Mouse (Mus musculus) layer of hippocampus, postnatal 25 days (tissue): ENCODE measurements around the gene Pde4c. TPM values are rescaled to one million over a fixed set of nuclear protein-coding genes. Genes with fewer than 3 reads are reported as not detected.

Source experiments
- DNase-seq, 2 experiments: peaks; one replicate each; pipeline ENCODE4 v3.0.0; 2022; ENCODE audit warnings: mixed read lengths in 2 of 2, low spot score in 1 of 2; ENCODE audit errors: extremely low spot score in 1 of 2
- total RNA-seq, 2 experiments: library from RNA; stranded (reverse); gene quantifications; 2 replicates each; pipeline ENCODE4 v1.2.3; 2021

Gene Pde4c
- total RNA-seq, 2 experiments from 2014 or later = 0.89 to 1.2 TPM

- DNase-seq = peak in 1 of 2 experiments; percentile 67
These were observed 5.2 kb upstream of the Pde4c start, which contains the start of gene Gm3336 for GRCm38 (mm10) chr8:70718297-70718696. Gm3336 (plus strand) TSS chr8:70718543.

GRCm38 (mm10) chr8:70719796-70720270, 3.7 kb upstream of the Pde4c start:
- DNase-seq = no peak

GRCm38 (mm10) chr8:70720739-70721138, 2.8 kb upstream of the Pde4c start:
- DNase-seq = peak; percentile 76 to 96

- no peak for DNase-seq
These were observed 1.9 kb upstream of the Pde4c start for GRCm38 (mm10) chr8:70721601-70722000.

- no peak for DNase-seq
These were observed 696 bp downstream of the Pde4c start for GRCm38 (mm10) chr8:70724216-70724615.

- DNase-seq = no peak
These were observed 2.4 kb downstream of the Pde4c start for GRCm38 (mm10) chr8:70725792-70726447.

GRCm38 (mm10) chr8:70726721-70727120, 3.2 kb downstream of the Pde4c start:
- DNase-seq = no peak

GRCm38 (mm10) chr8:70729808-70730475, 6.4 kb downstream of the Pde4c start:
- no peak for DNase-seq

GRCm38 (mm10) chr8:70730956-70731355, 7.4 kb downstream of the Pde4c start:
- DNase-seq = no peak

- no peak for DNase-seq
These were observed 14.2 kb downstream of the Pde4c start for GRCm38 (mm10) chr8:70737705-70738104.

GRCm38 (mm10) chr8:70738211-70738610, 14.7 kb downstream of the Pde4c start:
- DNase-seq = no peak

- DNase-seq = no peak
These were observed 18.1 kb downstream of the Pde4c start for GRCm38 (mm10) chr8:70741661-70742060.

GRCm38 (mm10) chr8:70742176-70742575, 18.7 kb downstream of the Pde4c start:
- DNase-seq = no peak

- DNase-seq = no peak
These were observed 19.6 kb downstream of the Pde4c start for GRCm38 (mm10) chr8:70742981-70743655.

- no peak for DNase-seq
These were observed 20.4 kb downstream of the Pde4c start for GRCm38 (mm10) chr8:70743656-70744590.

GRCm38 (mm10) chr8:70744806-70745205, 21.3 kb downstream of the Pde4c start:
- no peak for DNase-seq

GRCm38 (mm10) chr8:70745691-70746220, 22.2 kb downstream of the Pde4c start:
- no peak for DNase-seq

- DNase-seq = no peak
These were observed 23.2 kb downstream of the Pde4c start for GRCm38 (mm10) chr8:70746676-70747075.

GRCm38 (mm10) chr8:70747211-70747890, 23.8 kb downstream of the Pde4c start:
- no peak for DNase-seq
